Mouse (Mus musculus) cortical plate, adult 2 months (tissue): Measurements from ENCODE around the gene Itih4.

Experiments used
- CTCF ChIP-seq: fragments of 200-500 bp; IDR thresholded peaks from 2 replicates; pipeline ENCODE4 v1.5.1; 2011; ENCODE audit warnings: mild to moderate bottlenecking, control low read depth, low read length; ENCODE audit not compliant: insufficient read depth; ENCODE audit errors: extremely low read depth
- POLR2A ChIP-seq: fragments of 200-500 bp; IDR thresholded peaks from 2 replicates; pipeline ENCODE4 v1.6.1; 2011; ENCODE audit warnings: mild to moderate bottlenecking, low read length, control low read depth; ENCODE audit not compliant: insufficient read depth; ENCODE audit errors: extremely low read depth

DNA sequence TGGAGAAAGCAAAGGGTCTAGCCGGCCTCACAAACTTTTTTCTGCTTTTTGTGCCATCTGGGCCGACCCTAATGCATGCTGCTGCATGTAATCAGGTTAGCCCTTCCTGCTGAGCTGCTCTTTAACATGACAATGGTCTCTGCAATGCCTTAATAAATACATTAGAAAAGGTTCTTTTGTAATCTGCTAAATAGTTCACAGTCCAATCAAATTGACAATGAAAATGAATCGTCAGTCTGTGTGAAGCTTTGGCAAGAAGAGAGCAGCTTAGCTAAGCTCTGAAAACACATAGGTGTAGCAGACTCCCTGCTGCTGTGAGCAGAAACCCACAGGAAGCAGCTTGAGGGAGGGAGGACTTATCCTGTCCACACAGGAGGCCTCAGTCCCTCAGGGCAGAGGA, 13.7 kb downstream of the Itih4 start:
- TF ChIP-seq CTCF (no peak), POLR2A (no peak)
